Mouse (Mus musculus): Measurements from ENCODE around the gene Gse1. TPM values are rescaled to one million over a fixed set of nuclear protein-coding genes. Genes with fewer than 3 reads are reported as not detected.
A peak's percentile ranks its signal among the peaks of the same experiment; 100 is the strongest.

Gene Gse1
- total RNA-seq, 2 experiments from 2014 or later, result 27.2 to 42.9 TPM

DNA sequence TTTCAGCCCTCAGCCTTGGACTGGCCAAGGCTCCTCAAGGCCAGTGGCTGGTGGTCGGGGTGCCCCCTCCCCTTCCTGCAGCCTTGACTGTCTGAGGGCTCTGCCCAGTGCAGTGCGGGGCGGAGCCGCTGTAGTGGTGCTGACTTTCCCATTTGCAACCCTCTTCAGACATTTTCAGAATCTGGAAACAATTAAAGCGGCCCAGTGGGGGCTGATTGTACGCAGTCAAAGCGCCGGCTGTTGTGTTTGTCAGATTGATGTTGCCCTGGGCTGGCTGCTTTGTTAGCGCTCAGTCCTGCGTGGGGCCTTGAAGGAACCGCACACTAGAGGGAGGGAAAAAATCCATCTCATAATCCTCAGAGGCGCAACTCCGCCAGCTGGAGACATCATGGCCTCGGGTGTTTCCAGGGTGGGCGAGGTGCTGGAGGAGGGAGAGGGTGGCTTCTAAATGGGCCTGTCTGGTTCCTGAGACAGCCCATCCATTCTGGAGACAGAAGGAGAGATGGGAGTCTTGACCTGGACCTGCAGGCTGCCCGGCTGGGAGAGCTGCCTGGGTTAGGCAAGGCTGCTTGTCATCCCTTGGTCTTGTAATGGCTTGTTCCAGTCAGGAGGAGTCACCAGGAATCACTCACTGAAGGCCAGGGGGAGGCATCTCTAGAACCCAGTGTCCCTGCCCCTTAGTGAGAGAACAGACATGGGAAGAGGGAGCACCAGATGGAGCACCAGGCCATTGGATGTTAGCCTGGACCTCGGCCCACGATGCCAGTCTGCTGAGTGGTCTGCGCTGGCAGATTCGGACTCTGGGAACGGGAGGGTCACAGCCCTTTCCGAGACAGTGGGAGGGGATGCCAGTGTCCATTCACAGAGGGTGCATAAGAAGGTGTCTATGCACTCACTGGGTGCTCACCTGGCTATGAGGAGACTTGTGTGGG lies 70.6 kb downstream of the Gse1 start:
- no peak for DNase-seq

DNA sequence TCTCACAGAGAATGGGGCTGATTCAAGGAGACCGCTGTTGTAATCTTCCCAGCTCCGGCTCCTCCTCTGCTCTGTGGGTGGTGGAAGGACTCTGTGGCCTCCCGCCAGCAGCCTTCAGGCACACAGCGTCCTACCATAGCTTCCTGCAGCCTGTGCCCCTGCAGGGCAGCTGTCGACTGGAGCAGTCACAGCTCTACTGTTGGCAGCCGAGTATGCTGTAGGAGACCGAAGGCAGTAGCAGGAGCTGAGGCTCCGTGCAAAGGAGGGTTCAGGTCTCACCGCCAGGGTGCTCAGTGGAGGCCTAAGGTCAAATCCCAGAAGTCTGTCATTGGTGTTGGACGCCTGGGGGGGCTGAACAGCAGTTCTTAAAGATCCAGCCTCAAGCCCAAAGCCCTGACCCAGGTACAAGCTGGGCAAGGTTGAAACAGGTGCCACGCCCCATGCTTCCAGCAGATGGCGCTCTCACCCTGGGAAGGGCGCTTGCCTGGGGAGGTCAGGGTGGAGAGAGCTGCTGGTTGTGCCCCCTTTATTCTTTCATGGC lies 72.4 kb downstream of the Gse1 start:
- DNase-seq, result peak; percentile 91

DNA sequence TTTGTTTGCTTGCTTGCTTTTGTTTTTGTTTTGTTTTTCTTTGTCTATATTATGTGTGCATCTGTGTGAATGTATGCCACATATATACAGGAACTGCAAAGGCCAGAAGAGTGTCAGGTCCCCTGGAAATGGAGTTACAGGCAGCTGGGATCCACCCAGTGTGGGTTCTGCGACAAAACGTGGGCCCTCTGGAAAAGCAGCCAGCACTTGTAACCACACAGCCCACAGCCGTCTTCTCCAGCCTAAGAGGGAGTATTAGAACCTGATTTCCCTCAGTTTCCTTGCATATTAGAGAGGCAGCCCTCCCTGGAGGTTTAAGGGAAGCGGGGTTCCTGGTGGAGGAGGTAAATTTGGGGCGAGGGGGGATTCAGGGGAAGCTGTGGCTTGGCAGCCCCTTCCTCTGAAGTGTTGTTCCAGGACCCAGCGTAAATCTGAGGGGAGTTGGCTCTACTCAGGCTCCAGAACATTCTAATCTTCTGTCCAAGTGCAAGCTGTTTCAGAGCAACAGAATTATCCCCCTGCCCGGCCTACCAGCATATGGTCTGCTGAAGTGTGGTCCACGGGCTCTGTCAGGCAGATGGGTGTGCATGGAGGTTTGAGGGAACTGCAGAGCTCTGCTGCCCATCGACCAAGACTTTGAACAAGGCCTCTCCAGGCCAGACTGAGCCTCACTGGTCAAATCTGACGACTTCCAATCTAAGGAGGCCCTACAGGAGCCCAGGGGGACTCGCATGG lies 74.9 kb downstream of the Gse1 start:
- DNase-seq, result no peak

DNA sequence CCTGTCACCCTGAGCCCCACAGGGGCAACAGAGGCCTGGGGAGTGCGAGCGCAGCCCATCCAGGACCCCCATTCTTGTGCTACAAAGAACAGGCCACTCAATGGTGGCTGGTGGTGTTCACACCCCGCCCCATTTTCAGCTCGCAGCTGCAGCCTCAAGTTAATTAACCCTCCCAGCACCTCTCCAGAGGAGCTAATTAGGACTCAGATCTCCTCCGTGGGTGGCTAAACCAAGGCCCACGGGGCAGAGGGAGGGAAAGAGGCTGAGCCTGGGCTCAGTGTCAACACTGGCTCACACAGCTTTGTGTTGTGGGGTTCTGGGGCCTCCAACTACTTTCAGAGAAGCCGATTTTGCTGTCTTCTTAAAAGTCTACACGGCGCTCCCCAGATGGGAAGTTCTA lies 75.8 kb downstream of the Gse1 start:
- DNase-seq, result no peak

DNA sequence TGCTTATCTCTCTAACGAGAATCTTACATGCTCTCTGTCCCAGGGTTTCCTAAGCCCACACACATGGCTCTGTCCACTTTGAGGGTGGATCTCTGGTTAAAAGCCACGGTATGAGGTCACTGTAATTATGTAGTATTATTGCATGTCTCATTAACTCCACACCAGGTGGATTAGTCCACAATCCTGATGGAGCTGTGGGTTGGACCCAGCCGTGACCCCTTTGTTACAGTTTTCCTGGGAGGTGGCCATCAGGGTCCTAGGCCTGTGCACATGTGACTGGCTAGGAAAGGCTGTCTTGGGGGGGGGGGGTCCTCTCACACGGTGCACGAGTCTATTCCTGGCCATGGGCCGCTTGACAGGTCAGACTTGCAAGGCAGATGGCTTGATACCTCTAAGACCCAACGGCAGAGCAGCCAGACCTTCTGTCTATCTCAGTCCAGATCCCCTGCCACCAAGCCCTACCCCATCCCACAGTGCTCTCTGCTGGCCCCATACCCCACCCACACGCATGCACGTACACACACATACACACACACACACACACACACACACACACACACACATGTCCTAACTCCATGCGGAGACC lies 77.6 kb downstream of the Gse1 start:
- no peak for DNase-seq

DNA sequence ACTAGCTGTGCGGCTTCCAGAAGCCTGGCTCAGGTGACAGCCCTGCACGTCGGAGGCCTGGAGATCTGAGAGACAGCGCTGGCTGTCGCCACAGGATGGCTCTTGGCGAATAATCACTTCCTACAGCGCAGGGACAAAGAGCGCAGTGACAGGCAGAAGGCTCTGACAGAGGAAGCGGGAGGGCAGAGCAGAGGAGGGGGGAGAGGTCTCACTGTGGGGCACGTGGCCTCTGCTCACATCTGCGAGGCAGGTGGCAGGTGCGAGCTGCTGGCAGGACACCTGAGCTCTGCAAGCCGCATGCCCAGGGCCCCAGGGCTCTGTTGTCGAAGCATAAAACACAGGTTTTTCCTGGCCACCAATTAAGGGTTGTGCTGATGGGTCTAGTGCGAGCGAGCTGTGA lies 78.8 kb downstream of the Gse1 start:
- no peak for DNase-seq

DNA sequence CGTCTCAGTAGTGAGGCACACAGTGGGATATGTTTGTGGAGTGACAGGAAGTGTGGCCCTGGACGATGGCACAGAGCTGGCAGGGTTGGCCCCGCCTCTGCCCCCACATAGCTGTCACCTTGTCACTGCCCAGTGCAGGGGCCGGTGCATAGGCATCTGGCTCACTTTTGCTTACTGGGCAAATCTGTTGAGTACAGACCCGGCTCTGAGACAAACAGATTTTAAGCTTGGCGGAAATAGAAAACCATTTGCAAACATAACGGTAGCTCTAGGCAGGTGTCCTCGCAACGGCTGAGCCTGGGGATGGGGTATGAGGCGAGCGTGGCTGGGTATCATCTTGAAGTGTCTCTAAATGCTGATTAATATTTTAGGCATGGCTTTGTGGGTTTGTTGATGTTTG lies 79.3 kb downstream of the Gse1 start:
- no peak for DNase-seq

DNA sequence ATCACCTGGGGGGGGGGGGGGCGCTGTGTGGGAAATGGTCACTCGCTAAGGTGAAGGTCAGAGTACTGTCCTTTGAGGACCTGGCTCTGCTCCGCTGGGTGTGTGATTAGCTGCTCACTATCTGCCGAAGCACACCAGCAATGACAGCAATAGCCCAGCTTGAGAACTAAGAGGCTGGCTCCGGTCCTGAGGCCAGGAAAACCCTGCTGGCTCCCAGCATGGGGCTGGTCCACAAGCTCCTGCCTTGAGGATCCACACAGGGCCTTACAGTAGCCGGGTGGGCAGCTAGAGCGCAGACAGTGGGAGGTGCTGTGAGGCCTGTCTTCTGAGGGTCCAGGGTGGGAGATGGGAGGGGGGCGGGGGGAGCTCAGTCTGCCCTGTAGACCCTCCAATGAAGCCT lies 79.9 kb downstream of the Gse1 start:
- DNase-seq, result no peak

DNA sequence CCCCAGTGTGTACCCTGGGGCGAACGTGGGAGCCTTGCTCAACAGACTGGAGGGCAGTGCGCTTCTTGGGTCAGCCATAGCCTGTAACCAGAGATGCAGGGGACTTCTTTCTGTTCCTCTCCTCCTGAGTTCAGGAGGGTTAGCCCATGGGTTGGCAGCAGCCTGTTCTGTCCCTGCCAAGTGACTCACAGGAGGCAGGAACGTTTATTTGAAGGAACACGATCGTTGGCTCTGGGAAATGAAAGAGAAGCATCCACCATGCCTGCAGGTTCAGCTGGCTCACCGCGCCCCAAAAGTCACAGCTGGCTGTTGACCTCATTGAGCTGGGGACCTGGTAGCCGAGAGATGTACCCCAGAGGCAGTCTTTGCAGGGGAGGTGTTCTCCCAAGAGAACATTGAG lies 80.3 kb downstream of the Gse1 start:
- DNase-seq, result no peak

DNA sequence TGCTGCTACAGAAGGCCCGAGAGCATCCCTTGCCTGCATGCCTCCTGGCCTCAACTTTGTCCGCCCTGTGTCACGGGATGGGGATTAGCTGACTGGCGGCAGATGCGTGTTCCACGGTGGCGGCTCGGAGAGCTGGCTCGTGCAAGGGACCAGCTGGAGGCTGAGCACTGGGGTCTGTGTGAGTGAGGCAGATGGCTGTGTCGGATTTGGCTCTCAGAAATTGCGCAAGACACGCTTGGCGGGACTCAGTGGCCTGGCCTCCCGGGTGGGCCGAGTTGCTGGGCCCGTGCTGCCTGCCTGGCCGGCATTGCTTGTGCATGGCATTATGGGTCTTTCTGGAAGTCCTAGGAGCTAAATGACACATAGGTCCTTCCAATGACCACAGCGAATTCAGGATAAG lies 81.1 kb downstream of the Gse1 start:
- DNase-seq, result peak; percentile 42

DNA sequence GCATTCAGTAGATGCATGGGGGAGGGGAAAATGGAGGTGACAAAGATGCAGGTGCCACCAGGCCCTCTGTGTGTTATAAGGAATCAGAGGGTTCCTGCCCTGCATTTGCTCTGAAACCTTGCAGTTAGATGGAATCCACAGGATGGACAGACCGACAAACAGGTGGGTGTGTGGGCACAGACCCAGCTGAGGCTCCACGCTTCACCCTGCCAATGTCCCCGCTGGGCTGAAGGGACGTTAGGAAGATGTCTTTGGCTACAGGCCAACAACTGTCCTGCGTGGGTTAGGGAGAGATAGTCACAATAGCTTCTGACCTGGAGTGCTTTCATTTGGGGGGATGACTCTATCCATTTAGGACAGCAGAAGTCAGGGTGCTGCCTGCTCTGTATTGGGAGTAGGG lies 81.8 kb downstream of the Gse1 start:
- DNase-seq, result no peak

DNA sequence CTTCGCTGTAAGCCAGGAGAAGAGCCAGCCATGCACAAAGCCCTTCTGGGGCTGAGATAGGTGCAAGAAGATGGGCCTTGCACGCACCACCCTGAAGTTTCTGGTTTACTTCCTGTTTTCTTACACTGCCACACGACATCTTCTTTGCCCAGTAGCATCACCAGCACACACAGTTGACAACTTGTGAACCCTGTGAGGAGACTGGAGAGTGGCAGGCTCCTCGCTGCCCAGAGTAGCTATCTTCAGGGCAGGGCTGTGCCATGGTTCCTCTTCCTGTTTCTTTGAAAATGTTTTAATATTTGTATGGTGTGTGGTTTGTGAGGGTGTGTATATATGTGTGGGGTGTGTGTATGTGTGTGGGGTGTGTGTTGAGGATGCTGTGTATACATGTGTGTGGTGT lies 84.2 kb downstream of the Gse1 start:
- no peak for DNase-seq

DNA sequence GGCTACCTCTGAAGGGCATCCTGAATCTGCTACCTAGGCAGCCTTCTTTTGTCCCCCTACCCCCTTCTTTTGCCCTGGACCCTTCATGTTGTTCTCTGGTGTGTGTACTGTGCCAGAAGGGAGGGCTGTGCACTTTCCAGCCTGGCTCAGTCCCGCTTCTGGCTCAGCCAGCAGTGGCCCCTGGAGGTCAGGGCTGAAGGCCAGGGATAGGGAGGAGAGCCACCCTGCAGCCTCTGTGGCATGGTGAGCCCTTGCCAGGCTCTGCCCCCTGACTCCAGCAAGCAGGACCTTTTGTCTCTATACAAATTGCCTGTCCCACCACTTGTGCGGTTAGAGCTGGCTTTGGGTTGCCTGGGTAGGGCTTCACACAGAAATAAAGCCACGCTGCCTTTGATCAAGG lies 85.4 kb downstream of the Gse1 start:
- DNase-seq, result peak; percentile 63

DNA sequence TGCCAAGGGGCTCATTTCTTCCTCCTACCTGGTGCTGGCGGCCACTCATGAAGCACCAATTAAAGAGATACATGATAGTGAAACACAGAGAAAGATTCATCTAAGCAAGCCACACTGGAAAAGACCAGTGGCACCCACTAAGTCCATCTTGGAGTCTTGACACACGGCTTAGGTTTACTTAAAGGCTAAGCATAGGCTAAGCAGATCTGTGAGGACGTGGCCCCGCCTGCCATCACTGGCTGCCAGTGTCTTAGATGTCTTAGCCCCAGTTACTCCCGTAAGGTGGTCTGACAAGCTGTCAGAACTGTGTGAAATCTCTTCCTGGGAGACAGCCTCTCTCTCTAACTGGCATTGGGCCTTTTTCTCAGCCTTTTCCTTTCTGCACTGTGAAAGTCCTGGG lies 86.7 kb downstream of the Gse1 start:
- no peak for DNase-seq

DNA sequence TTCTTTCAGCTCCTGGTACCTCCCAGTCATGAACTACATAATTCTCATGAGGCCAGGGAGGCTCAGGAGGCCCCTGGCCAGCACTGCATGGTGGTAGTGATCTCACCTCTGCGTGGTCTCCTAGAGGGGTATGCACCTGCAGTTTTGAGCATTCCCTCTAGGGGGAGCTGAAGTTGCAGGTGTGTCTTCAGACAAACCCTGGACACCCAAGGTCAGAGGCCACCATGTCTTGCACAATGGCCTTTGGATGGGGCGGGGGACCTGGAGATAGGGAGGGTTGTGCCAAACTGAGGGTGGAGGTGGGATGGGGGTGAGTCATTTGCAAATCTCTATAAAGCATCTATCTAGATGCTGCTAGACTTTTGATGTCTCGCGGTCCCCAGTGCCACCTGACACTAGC lies 87.4 kb downstream of the Gse1 start:
- no peak for DNase-seq

DNA sequence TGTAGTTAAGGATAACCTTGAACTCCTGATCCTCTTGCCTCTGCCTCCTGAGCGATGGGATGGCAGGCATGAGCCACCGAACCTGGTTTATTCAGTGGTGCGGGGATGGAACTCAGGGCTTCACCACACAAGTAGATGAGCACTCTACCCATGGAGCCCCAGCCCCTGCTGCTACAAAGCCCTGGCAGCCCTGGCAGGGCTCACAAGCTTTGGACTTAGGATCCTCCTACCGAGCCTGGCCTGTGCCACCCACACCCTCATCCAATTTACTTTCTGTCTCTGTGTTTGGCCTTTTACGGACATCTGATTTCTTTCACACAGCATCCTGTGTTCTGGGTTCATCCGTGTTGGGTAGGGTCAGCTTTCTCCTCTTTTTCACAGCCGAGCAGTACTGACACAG lies 88.5 kb downstream of the Gse1 start:
- DNase-seq, result no peak

DNA sequence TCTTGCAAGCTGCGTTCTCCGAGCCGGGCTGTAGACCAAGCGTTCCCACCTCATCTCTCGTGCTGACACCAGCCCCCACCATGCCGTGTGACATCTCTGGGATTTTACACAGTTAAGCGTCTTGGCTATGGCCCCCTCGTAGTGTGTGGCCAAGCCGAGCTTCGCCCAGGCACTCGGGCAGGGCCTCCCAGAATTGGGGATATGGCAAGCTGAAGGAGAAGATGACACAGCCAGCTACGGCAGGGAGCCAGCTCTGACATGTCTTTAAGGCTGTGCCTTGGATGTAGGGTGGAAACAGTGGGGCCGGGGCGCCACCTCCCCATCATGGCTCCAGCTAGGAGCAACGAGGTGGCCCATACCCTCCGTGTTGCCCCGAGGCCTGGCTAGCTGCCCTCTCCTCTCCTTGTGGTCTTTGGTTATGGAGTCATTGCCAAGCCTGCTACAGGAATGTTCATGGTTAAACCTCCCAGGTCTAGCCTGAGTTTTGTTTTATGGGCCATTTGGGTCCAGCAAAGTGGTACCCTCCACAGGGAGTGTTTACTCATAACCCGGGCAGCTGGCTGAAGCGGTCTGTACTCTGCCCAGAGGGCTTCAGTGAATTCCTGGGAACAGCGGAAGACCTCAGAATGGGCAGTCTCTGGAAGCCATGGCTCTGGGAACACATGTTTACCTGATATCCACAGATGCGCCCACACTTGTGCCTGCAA lies 89.0 kb downstream of the Gse1 start:
- DNase-seq, result no peak

DNA sequence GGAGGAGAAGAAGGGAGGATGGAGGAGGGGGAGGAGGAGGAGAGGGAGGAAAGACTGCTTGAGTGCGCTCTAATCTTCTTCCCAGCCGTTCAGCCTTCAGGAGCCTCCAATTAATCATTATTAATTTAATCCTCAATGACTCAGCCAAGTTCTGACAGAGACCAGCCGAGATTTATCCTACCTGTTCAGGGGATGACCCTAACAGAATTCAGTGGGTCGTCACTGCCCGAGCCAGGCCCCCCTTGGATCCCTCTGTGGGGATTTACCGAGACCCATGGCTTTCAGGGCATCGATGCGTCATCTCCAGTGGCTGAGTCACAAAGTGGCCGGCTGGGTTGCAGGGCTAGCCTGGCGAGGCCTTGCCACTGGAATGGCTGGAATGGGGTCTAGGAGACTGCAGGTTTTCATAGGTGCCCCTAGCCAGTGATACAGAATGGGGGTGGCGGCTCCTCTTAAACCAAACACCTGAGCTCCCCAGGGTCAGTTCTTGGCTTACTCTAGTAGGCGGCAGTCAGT lies 90.3 kb downstream of the Gse1 start:
- DNase-seq, result no peak

DNA sequence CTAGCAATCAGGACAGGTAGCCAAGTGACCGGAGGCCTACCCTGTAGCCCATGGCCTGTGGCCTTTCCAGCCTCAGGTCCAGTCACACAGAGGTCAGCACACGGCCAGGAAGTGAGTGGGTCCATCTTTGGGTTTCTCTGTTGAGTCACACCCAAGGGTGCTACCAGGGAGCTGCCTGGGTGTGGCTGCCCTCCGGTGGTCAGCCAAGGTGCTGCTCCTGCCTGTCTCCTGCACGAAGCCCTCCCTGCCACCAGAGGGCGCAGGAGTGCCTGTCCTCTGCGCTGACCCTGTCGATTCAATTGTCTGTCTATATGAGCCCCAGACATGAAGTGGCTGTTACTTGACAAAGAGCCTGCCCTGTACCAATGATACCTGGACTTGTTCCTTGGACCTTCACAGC lies 91.2 kb downstream of the Gse1 start:
- DNase-seq, result peak; percentile 90

DNA sequence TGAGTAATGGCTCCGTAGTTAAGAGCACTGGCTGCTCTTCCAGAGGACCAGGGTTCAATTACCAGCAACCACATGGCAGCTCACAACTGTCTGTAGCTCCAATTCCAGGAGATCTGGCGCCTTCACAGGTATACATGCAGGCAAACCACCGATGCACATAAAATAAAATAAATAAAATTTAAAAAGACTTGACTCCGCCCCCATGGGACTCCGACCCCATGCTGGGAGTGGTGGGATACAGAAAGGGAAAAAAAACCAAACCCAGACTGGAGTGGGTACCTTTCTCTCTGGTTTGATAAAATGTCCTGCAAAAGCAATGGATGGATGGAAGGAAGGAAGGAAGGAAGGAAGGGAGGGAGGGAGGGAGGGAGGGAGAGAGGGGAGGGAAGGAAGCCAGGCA lies 91.9 kb downstream of the Gse1 start:
- DNase-seq, result no peak

DNA sequence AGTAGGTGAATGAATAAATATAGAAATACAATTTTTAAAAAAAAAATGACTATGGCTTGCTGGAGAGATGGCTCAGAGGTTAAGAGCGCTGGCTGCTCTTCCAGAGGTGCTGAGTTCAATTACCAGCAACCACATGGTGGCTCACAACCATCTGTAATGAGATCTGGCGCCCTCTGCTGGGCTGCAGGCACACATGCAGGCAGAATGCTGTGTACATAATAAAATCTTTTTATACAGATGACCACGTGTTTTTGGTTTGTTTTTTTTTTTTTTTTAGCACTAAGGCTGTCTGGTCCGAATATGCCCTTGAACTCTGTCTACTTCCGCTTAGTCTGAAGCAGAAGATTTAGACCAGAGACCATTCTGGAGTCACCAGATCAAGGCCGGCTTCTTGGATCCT lies 93.5 kb downstream of the Gse1 start:
- no peak for DNase-seq

DNA sequence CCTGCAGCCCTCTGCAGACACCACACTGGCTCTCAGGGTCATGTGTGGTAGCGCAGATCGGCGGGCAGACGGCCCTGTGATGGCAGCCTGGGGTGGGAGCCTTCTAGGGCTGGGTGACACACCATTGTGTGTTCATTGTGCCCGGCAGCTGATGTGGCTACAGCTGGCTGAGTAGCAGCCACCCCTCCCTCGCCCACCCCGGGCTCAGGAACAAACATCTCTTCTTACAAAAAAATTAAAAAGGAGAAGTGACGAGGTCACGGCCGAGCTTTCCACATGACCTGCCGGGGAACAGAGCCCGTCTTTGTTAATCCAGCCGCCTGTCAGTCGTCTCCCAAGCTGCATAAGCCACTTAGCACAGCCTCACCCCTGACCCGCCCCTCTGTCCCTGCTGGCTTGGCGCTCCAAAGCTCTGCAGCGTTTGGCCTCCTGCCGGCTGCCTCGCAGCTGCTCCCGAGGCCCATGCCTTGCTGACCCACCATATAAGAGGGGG lies 94.7 kb downstream of the Gse1 start:
- DNase-seq, result peak; percentile 66

All from adrenal gland, postnatal 10 days (tissue).